In the genomic region with DNA sequence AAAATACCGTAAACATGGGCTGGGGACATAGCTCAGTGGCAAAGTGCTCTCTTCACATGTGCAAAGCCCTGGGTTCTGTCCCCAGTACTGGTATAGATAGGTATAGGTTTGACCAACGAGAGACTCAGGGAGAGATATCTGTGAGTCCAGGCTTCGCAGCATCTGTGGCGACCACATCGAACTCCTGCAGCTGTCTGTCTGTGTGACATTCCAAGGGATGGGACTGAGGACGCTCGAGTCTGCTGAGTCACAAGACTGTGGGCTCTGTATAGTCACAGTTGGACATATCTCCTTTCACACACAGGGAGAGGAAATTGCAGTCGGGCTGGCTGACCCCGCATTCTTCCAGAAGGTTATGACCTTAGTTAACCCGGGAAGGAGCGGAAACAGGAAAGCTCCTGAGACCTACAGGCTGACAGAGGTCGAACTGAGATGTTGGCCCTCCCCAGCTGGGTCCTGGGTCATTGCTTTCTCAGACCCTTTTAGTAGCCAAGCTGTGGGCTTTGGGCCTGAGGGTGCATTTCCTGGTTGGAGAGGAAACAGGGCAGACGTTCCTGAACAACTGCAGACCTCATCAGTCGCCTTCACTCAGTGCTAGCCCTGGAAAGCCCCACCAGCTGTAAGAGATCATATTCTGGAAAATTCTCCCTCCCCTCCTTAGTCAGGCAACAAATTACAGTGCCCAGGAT, we compare ENCODE assay signal across 8 mouse cellular contexts.
A peak's percentile ranks its signal among the peaks of the same experiment; 100 is the strongest.
DNase-seq lines count a peak whose midpoint lies in the region; ATAC-seq lines count a peak whose summit lies in the region.

No protein-coding gene starts in this region.

- H3K9me3 ChIP-seq in hindbrain, embryonic 11.5 days (ENCODE audit: control insufficient read depth, low read length): no peaks in the 10 kb centered on the region
- no peaks in the 10 kb centered on the region for H3K9me3 ChIP-seq in hindbrain, embryonic 16.5 days (ENCODE audit: control insufficient read depth, low read length)

- ATAC-seq in hindbrain, embryonic 11.5 days (ENCODE audit: low FRiP score): no peak
- ATAC-seq in hindbrain, embryonic 16.5 days: no peak
- peak; percentile 72 for ATAC-seq in common myeloid progenitor, adult 5-6 weeks (replicated peaks; ENCODE audit: low read depth, poor library complexity, severe bottlenecking)
- ATAC-seq in CD4-positive, CD25-positive, alpha-beta regulatory T cell, adult 4 months: no peak

- H3K9ac ChIP-seq in hindbrain, embryonic 11.5 days (ENCODE audit: low read depth, low read length): no peak overlapping the region
- no peak overlapping the region for H3K9ac ChIP-seq in hindbrain, embryonic 16.5 days (ENCODE audit: low read depth, low read length)

- H3K4me3 ChIP-seq in hindbrain, embryonic 11.5 days (ENCODE audit: low read depth, low read length): no peak overlapping the region
- no peak overlapping the region for H3K4me3 ChIP-seq in hindbrain, embryonic 16.5 days (ENCODE audit: low read length)

- no peaks in the 10 kb centered on the region for H3K27me3 ChIP-seq in hindbrain, embryonic 11.5 days (ENCODE audit: control insufficient read depth, insufficient read depth, low read length)
- no peaks in the 10 kb centered on the region for H3K27me3 ChIP-seq in hindbrain, embryonic 16.5 days (replicated peaks; ENCODE audit: control insufficient read depth, insufficient read depth, low read length)

- no peak overlapping the region for H3K27ac ChIP-seq in hindbrain, embryonic 11.5 days (ENCODE audit: low read depth, low read length)
- no peak overlapping the region for H3K27ac ChIP-seq in hindbrain, embryonic 16.5 days (ENCODE audit: low read depth, low read length)

- H3K36me3 ChIP-seq in hindbrain, embryonic 11.5 days (ENCODE audit: control insufficient read depth, insufficient read depth, low read length): no peaks in the 10 kb centered on the region
- H3K36me3 ChIP-seq in hindbrain, embryonic 16.5 days (ENCODE audit: control insufficient read depth, insufficient read depth, low read length): no peaks in the 10 kb centered on the region

- WGBS in hindbrain, embryonic 11.5 days: 17% methylated on average over 14 of the region's 14 CpGs
- 25% methylated on average over 14 of the region's 14 CpGs for WGBS in hindbrain, embryonic 16.5 days

- H3K4me1 ChIP-seq in hindbrain, embryonic 11.5 days (replicated peaks; ENCODE audit: control insufficient read depth, insufficient read depth, low read length): peaks cover 6% of the 10 kb centered on the region; the same call in 1 of the 2 replicates
- H3K4me1 ChIP-seq in hindbrain, embryonic 16.5 days (ENCODE audit: control insufficient read depth, insufficient read depth, low read depth, low read length): peaks cover 13% of the 10 kb centered on the region

- H3K4me2 ChIP-seq in hindbrain, embryonic 11.5 days (replicated peaks; ENCODE audit: low read depth, low read length): no peak overlapping the region
- no peak overlapping the region for H3K4me2 ChIP-seq in hindbrain, embryonic 16.5 days (ENCODE audit: low read length)

- DNase-seq in hindbrain, embryonic 11.5 days (ENCODE audit: low spot score): peak; percentile 44
- DNase-seq in heart, adult 8-10 months (ENCODE audit: low spot score): peak; percentile 95
- peak; percentile 87 for DNase-seq in kidney, postnatal 10 days
- peak; percentile 68 for DNase-seq in lung, postnatal 36 days
- no peak for DNase-seq in thymus, adult 18-20 months

Comparison
In these comparisons a context has a peak if more than half of its experiments do, and no peak if none do; other contexts are left out.
1. DNase-seq: peak in hindbrain, embryonic 11.5 days (single experiment), heart, adult 8-10 months (single experiment), kidney, postnatal 10 days (single experiment) and lung, postnatal 36 days (single experiment); none in thymus, adult 18-20 months (0 of 2).